Mouse (Mus musculus) thymus, adult 2 months (tissue): Measurements from ENCODE around the gene Hrk.

Source experiments
- CTCF ChIP-seq: fragments of 200-500 bp; IDR thresholded peaks from 2 replicates; pipeline ENCODE4 v1.5.1; 2012; ENCODE audit warnings: mild to moderate bottlenecking, control low read depth, low read length, moderate library complexity, borderline replicate concordance; ENCODE audit not compliant: control insufficient read depth, poor library complexity, insufficient read depth; ENCODE audit errors: extremely low read depth
- POLR2A ChIP-seq: fragments of 200-500 bp; IDR thresholded peaks from 2 replicates; pipeline ENCODE4 v1.6.1; 2012; ENCODE audit warnings: mild to moderate bottlenecking, low read length, control low read depth, moderate library complexity; ENCODE audit not compliant: control insufficient read depth, poor library complexity, insufficient read depth; ENCODE audit errors: extremely low read depth

DNA sequence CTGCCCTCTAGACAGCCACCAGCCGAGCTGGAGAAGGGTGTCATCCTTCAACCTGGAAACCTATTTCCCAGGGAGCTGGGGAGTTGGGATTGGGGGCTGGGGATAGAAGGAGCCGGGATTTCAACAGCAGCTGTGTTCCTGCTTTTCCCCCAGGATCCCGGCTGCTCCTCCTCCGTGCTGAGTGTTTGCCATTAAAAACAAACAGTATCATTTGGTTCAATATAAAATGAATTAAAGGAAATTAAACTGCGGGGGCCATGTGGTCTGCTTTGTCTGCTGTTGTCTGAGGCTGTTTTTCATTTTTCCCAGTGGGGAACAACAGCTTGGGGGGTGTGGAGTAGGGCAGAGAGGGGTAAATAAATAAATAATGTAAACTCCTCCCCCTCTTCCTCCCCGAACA lies 53.0 kb downstream of the Hrk start:
- no peak for TF ChIP-seq CTCF
- TF ChIP-seq POLR2A: no peak
